Mouse (Mus musculus) kidney, postnatal 10 days (tissue): Measurements from ENCODE around the gene Best2.

ENCODE experiments used
- DNase-seq: peaks from one replicate; pipeline ENCODE4 v3.0.0; 2021; ENCODE audit warnings: mixed read lengths

Best2 gene

DNA sequence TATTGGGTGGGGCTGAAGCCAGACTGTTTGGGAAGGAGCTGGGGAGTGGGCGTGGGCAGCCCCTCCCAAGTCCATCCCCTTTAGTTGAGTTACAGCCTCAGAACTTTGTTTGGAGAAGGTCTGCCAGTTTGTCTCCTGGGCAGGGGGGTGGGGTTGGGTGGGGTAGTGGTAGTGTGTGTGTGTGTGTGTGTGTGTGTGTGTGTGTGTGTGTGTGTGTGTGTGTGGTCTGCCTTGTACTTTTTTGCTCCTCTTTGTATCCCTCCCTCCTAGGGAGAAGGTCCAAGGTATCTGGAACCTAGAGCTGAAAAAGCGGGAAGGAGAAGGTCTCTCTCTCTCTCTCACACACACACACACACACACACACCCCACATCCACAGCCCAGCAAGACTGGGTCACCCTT lies at the start of gene Best2:
Gene Best2 (minus strand): TSS at position 101 of the 400 bp plus-strand sequence.
- DNase-seq = no peak

DNA sequence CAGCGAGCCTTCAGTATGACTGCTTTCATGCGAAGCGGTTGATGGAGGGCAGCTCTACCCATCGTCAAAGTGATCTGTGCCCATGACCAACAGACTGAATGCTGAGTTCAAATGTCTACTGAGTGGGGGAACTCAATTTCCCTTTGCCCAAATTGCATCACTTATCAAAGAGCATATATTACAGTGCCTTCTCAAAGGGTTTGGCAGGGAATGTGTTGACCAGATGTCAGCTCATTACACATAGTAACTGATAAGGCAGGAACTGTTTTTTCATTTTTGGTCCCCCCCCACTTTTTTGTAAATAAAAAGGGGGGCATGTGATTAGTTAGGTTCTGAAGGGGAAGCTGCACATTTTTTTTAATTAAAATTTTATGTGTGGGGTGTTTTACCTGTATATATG lies 48.3 kb upstream of the Best2 start:
- DNase-seq = no peak

DNA sequence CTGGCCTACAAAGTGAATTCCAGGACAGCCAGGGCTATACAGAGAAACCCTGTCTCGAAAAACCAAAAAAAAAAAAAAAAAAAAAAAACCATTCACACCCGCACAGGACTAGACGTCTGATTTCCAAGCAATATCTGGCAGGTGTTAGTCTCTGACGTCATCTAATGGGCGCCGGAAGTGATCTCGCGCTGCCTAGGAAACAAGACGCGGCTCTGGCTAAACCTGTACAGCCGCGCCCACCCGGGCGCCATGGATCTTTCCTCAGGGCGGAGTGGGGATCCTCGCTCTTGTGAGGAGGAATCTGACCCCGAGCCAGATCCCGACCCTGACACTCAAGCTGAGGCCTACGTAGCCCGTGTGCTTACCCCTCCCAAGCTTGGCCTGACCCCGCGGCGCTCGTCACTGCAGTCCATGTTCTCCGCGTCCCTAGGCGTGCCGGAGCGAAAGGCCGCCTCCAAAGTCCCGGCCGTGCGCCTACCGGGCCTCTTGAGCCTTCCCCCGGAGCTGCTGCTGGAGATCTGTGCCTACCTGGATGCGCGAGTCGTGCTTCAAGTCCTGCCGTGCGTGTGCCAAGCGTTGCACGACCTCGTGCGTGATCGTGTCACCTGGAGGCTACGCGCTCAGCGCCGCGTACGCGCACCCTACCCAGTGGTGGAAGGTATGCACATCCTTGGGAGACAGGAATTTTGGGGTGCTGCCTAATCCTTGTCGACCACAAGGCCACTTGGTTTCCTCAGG lies 45.7 kb upstream of the Best2 start, which contains the start of gene Fbxw9:
Gene Fbxw9 (plus strand): TSS at position 177 of the 738 bp plus-strand sequence.
- peak; percentile 94 for DNase-seq

DNA sequence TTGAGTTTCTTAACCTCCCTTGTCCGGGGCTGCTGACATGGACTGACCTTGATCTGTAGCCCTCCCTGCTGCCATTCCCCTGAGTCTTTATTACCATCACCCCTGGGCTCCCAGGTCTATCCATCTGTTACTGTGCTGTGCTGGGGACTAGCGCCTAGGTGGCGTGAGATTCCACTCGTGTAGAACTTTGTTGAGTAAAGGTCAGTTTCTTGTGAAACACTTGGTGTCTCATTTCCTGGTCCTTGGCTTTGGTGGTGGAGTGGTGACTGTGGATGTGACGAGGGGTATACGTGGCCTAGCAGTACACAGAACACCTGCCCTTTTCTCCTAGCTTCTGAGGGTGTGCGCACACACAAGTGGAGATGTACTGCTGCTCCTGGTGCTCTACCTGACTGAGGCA lies 43.0 kb upstream of the Best2 start:
- no peak for DNase-seq

DNA sequence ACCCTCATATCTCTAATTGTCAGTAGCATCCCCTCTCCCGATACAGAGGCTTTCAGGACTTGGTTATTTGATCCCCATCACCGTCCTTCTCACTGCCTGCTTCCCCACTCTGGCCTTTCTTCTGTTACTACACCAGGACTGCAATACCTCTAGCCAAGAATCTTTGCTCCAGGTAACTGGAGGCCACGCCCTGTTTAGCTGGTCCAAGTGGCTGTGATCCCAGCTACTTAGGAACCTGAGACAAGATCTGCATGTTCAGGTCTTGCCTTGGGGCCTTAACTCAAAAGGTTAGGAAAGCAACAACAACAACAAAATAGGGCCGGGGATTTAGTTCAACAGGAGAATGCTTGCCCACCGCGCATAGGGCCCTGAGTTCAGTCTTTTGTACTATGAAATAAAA lies 29.3 kb upstream of the Best2 start:
- no peak for DNase-seq

DNA sequence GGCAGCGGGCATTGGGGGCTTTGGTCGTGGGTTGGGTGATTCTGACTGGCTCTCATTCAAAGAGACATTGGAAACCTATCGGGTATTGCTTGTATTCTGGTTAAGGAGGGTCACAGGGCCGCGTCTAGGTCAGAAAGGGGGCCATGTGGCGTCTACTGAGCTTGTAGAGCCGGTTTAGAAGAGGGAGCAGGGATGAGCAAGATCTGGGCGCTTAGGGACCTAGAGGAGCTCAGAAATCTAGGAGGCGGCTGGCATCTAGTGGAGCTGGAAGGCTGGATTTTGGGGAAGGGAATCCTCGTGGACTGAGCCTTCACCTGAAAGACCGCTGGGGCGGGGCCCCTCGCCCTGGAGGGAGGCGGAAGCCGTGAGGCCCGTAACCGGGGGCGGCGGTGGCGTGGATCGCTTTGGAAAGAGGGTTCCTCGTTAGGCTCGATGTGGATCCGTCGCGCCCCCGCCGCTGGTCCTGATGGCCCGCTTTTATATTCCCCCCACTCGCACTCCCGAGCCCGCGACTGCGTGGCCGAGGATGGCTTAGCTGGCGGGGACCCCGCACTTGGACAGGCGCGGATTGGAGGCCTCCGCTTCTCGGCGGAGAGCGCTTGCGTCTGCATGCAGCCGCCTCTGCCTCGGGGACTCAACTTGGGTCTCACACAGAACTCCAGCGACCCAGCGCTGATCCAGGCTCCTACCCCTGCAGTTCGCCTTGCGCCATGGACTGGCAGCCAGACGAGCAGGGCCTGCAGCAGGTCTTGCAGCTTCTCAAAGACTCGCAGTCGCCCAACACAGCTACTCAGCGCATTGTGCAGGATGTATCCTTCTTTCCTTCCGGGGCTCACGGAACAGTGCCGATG lies 23.6 kb upstream of the Best2 start:
- DNase-seq = peak; percentile 64

DNA sequence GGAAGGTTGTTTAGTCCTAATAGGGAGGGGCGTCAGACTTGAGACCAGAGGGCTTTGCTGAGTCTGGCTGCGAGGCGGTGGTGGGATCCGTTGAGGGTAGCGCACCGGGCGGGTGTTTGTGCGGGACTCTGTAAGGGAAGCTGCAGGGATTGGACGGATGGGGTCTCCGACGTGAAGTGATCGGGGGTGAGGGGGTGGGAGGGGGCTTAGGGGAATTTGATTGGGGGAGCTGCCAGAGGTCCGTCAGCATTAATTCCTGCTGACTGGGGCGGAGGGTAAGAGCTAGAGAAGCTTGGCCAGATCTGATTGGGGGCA lies 23.0 kb upstream of the Best2 start:
- DNase-seq = no peak

DNA sequence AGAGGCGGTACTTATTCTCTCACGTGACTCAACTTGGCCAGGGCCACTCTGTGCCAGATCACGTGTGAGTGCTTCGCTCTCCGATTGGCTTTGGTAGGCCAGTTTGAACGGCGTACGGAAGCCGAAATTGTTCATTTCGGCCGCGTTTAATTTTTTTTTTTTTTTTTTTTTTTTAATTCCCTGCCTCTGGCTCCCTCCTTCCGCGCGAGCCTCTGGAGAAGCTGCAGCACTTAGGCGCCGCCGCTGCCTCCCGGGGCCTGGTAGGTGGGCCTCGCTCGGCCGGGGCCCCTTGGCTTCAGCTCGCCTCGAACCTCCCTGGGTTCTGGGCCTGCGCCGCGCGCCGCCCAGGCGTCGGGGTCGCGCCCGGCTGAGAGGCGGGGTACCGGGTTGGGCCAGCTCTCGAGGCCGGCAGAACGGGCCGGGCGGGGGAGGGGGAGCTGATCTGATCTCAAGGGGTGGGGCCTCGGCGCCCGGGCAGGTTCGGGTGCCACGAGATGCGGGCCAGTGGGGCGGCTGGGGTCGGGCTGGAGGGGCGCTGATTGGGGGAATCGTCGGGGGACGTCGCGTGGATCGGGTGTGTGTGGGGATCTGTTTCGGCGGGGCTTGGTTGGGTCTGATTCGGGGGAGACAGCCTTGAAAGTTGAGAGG lies 22.5 kb upstream of the Best2 start, which contains the start of gene Tnpo2:
Gene Tnpo2 (plus strand): TSS at position 198 of the 648 bp plus-strand sequence.
- DNase-seq = peak; percentile 95

DNA sequence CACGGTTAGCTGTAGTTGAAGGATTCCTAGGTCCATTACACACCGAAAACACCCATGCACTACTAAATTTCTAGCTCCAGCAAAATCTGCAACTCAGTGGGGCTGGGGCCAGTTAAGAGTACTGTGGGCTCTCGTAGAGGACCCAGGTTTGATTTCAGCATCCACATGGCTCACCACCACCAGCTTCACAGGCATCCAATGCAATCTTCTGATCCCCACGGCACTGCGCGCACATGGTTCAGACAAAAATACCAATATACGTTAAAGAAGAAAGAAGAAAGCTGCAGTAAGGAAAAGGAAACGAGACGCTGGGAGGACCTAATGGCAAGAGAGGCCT lies 22.0 kb upstream of the Best2 start:
- no peak for DNase-seq

DNA sequence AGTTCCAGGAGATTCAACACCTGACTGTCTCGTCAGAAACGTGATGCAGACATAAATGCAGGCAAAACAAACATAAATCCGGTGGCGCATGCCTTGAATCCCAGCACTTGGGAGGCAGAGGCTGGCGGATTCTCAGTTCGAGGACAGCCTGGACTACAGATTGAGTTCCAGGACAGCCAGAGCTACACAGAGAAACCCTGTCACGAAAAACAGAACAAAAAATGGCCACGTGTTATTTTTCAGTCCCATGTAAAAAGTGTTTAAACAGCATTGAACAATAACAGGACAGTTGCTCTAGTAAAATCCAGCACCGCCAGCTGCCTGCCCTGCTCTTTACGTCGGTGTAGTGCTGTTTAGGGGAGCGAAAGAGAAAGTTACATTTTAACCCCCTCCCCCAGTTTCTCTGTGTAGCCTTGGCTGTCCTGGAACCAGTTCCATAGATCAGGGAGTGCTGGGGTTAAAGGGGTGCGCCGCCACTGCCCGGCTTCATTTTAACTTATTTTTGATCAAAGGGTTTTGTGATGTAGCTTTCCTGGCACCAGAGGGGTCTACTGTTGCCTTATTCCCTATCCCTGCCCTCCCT lies 21.5 kb upstream of the Best2 start:
- DNase-seq = peak; percentile 47

DNA sequence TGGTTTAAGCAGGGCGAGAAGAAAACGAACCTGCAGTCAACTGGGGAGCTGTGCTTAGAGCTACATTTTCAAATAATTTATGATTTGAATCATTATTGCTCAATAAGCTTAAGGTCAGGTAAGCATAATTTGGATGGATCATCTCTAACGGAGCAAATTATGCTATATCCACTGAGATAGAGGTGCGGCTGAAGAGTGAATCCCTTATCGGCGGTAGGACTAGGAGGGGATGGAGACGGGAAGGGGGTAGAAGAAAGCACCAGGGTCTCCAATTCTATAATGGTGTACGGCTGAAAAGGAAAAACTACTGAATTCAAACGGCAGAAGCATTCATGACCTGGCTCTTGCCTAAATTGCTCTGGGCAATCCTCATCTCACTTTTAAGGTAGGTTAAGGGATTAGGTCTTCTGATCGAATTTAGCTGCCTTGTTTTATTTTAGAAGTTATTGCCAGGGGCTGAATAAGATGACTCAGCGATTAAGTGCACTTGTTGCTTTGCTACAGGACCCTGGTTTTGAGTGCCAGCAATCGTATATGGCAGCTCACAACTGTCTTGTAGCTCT lies 20.9 kb upstream of the Best2 start:
- DNase-seq = no peak

DNA sequence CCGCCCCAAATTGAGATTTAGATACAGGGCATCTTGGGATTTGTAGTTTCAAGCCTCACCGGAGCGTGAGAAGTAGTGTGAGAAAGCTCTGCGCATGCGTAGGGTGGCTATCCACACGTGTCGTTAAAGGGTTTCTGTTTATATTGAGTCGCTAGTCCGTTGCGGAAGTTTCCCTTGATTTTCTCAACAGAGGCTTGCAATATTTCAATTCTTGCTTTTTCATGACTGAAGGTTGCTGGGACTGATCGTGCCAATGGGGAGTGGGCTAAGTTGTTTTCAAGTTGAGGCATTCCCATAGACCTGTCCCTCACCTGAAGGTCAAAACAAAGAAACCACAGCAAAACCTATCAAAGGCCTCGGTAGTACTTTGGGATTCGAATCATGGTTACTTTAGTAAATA lies 20.4 kb upstream of the Best2 start:
- DNase-seq = peak; percentile 86

DNA sequence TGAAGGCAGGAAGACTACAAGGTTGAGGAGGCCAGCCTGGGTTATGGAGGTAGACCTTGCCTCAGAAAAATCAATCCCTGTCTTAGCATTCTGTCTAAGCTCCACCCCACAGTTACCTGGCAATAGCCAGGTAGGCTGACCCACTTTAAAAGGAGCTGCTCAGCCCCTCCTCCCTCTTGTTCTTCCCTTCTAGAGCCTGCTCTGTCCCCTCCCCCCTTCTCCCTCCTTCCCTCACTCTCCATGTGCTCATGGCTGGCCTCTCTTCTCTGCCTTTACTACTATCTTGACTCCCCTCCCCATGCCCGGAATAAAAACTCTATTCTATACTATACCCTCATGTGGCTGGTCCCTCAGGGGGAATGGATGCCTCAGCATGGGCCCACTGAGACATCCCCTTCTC lies 19.5 kb upstream of the Best2 start:
- no peak for DNase-seq

DNA sequence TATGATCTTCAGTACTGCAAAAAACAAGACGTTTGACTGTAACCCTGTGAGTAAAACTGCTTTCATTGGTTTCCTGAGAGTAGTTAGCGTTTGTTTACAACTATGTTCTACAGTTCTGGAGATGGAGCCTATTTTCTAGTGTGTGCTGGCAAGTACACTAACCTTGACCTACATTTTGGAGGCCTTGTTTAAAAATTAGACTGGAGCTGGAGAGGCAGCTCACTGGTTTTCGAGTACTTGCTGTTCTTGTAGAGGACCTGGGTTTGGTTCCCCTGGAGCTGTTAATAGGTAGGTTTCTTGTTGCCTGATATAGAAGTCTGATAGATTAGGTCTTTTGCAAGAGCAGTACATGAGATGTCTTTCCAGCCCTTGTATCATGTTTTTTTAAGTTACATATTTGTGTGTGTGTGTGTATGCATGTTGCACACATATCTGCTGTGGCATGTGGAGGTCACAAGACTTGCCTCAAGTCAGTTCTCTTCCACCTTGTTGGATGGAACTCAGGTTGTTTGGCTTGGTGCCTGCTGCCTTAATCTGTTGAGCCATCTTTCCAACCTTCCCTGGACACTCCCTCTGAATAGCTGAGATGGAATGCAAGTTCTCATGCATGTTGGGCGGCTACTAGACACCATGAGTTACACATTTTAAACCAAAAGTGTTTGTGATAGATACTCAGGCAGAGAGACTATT lies 18.4 kb upstream of the Best2 start:
- DNase-seq = no peak

DNA sequence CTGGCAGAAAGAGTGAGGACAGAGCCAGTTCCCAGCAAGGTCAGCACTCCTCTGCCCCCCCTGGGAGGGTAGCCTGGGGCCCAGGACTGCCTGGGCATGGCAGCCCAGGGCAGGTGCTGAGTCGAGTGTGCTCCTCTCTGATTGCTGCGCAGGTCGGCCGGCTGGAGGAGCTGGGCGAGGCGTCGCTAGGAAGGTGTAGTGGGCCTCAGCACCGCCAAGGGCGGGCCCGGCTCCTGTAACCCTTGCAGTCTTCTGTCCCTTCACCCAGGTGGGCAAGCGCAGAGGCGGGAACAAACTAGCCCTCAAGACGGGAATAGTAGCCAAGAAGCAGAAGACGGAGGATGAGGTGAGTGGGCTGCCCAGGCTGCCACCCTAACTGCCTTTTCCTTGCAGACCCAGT lies 14.9 kb upstream of the Best2 start:
- no peak for DNase-seq

DNA sequence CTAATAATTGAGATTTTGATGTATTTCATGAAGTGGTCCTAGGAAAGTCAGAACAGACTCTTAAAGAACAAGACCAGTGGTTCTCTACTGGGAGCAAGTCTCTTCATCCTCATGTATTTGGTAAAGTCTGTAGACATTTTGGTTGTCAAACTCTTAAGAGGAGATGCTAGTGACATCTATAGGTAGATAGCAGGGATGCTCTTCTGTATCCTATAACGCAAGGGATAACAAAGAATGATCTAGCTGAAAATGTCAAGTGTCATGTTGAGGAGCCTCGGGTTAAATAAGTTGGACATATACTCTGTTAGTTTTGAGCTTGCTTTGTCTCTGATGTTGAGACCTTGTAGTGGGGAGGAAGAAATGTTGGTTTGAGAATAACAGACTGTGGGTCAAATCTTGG lies 13.6 kb upstream of the Best2 start:
- no peak for DNase-seq

DNA sequence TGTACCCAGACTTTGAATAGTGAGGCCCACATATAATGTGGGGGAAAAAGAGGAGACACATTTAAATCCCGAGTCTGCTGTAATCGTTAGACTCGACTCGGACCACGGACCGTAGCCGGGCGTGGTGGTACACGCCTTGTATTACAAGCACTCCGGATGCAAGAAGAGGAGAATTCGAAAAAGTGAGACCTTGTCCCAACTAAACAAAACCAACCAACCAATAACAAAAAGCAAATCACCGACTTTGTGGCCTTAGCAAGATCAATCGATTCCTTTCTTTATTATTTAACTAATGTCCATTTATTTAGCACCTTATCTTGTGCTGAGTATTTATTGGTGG lies 13.2 kb upstream of the Best2 start:
- DNase-seq = peak; percentile 34

DNA sequence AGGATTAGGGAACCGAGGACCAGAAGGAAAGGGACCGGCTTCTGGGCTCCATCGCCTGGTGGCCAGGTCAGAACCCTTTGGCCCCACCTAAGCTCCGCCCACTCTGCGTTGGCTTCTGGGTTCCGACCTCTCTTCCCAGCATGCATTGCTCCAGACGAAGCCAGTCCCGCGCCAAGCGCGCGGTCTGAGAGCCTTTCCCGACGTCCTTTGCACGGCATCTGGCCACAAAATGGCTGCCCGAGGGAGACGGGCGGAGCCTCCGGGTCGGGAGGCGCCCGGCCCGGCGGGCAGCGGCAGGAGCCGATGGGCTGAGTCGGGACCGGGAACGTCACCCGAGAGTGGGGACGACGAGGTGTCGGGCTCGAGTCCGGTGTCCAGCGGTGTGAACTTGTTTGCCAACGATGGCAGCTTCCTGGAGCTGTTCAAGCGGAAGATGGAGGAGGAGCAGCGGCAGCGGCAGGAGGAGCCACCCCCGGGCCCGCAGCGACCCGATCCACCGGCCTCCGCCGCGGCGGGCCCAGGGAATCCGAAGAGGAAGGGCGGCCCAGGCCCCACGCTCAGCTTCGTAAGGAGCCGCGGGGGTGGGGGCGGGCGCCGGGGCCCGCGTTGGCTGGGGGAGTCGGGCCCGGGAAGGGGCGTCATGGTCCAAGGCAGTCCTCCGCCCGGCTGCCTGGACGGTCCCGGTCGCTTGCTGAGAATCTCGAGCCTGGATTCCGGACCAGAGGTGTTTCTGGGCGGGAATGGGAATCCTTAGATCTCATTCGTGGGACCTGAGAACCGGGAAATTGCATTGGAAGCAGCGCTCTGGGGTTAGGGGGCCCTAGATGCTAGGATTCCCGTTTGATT lies 12.6 kb upstream of the Best2 start, which contains the start of gene Trir:
Gene Trir (plus strand): TSS at position 154 of the 846 bp plus-strand sequence.
- DNase-seq = peak; percentile 98

DNA sequence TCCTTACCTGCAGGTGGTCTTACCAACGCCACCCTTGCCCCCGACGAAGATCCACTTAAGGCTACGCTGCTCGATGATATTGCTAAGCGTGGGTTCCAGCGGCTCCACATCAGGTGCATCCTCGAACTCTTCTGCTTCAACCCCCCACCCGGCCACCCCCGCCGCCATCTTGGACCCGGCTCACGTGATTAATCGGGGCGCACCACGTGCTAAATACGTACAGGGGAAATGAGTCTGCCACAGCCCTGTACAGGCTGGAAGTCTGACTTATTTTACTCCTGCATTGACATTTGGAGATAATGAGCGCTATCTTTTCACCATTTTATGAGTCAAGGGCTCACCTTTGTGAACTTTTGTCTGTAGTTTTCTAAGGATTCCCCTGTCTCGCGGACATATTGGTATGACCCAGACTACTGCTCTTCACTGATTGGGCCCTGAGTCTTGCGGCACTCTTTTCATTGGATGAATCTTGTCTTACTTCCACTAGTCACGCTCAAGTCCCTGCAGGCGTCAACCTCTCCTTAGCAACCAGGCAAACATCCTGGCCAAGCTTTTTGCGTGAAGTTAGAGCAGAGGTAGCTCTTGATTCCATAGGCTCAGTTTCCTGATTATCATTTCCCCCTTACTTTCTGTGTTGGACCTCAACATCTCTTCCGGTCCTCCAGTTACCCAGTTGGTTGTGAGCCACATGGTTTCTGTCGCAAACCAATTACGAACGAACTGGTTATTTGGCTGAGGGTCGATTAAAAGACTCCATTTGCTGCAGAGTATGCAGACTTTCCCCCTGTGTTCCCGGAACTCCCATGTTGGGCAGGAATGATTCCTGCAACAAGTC lies 11.0 kb upstream of the Best2 start, which contains the start of gene Asna1:
Gene Asna1 (minus strand): TSS at position 184 of the 835 bp plus-strand sequence.
- DNase-seq = peak; percentile 90

DNA sequence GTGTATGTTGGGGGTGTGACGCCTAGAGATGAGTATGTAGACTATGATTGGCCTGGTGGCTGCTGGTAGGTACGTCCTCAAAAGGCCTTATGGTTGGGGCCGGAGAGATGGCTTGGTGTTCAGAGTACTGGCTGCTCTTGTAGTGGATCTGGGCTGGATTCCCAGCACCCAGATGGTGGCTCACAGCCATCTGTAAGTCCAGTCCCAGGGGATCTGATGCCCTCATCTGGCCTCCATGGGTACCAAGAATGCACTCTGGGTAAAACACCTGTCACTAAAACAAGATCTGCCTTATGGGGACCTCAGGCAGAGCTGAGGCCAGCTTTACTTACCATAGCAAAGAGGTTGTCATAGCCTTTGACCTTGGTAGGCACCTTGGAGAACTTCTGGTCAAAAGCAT lies 9.5 kb upstream of the Best2 start:
- DNase-seq = no peak
